Mouse (Mus musculus) stomach, postnatal 0 days (tissue): ENCODE data around the gene Ptprk.

Experiments used
- CTCF ChIP-seq: IDR thresholded peaks from 2 replicates; pipeline ENCODE4 v1.5.1; 2016; ENCODE audit warnings: antibody characterized with exemption, low read depth, mild to moderate bottlenecking, moderate library complexity
- EP300 ChIP-seq: optimal IDR thresholded peaks from 2 replicates; pipeline ENCODE3; 2016; ENCODE audit warnings: antibody characterized with exemption

DNA sequence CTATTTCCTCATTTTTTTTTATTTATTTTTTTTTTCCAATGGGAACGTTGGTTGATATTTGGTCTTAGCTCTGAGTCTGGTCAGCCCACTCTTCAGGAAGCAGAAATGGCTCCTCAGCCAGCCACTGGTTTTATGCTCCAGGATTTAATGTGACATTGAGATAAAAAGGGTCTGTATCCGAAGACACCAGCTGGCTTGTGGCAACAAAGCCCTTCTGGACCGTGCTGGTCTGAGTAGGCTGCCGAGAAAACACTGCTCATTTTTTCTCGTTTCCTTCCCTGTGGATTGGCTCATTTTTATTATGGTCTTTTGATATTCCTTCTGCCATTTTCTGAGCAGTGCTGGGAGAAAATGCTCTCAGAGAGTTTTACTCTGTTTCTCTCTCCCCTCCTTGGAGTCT is 263.9 kb downstream of the Ptprk start:
- no peak for TF ChIP-seq CTCF
- TF ChIP-seq EP300 = no peak
